Mouse (Mus musculus) forebrain, embryonic 11.5 days (tissue): ENCODE measurements around the gene Atf6b. TPM values are rescaled to one million over a fixed set of nuclear protein-coding genes. Genes with fewer than 3 reads are reported as not detected.
A peak's percentile ranks its signal among the peaks of the same experiment; 100 is the strongest.

ENCODE experiments used
- ATAC-seq: fragments of 200-750 bp; cut with Nextera tagmentation; replicated peaks from 2 replicates; pipeline ENCODE4 v1.8.0; 2017; ENCODE audit warnings: moderate TSS enrichment; ENCODE audit not compliant: low FRiP score
- DNase-seq: peaks from one replicate; pipeline ENCODE4 v3.0.0-alpha.2; 2017; ENCODE audit warnings: low spot score
- H3K27ac ChIP-seq: fragments of 300-500 bp; sonication (generic); 2 replicates; pipeline ENCODE4 v1.5.1; 2014; ENCODE audit warnings: low read depth, low read length
- H3K27me3 ChIP-seq: fragments of 300-500 bp; sonication (generic); 2 replicates; pipeline ENCODE4 v1.6.1; 2014; ENCODE audit warnings: mild to moderate bottlenecking, low read length, mixed read lengths; ENCODE audit not compliant: control insufficient read depth, insufficient read depth
- H3K36me3 ChIP-seq: fragments of 300-500 bp; sonication (generic); 2 replicates; pipeline ENCODE4 v1.6.1; 2014; ENCODE audit warnings: mild to moderate bottlenecking, low read length, moderate library complexity, mixed read lengths; ENCODE audit not compliant: control insufficient read depth, insufficient read depth
- H3K4me1 ChIP-seq: fragments of 300-500 bp; sonication (generic); replicated peaks from 2 replicates; pipeline ENCODE4 v1.6.1; 2014; ENCODE audit warnings: low read length, mixed read lengths; ENCODE audit not compliant: control insufficient read depth, insufficient read depth
- H3K4me2 ChIP-seq: fragments of 300-500 bp; sonication (generic); 2 replicates; pipeline ENCODE4 v1.6.1; 2014; ENCODE audit warnings: low read depth, mild to moderate bottlenecking, low read length, moderate library complexity, mixed read lengths; ENCODE audit not compliant: severe bottlenecking
- H3K4me3 ChIP-seq: fragments of 300-500 bp; sonication (generic); 2 replicates; pipeline ENCODE4 v1.5.1; 2014; ENCODE audit warnings: low read depth, low read length
- H3K9ac ChIP-seq: fragments of 300-500 bp; sonication (generic); 2 replicates; pipeline ENCODE4 v1.6.1; 2014; ENCODE audit warnings: low read length
- H3K9me3 ChIP-seq: fragments of 300-500 bp; sonication (generic); 2 replicates; pipeline ENCODE4 v1.6.1; 2016; ENCODE audit warnings: low read length, mixed read lengths; ENCODE audit not compliant: control insufficient read depth
- WGBS: fragments of 180-500 bp; shearing (Covaris S2); extraction: QIAGEN DNeasy Blood & Tissue Kit; methylation state at CpG from one replicate; pipeline ENCODE4 v1.1.7; 2014; 5-methylcytosine and 5-hydroxymethylcytosine counted together
- polyA plus RNA-seq: library from polyadenylated mRNA; unstranded; fragments of >200 nt; fragmentation: Nextera tagmentation; extraction: Ambion mirVana; gene quantifications from 2 replicates; pipeline ENCODE4 v1.2.1, GENCODE M21; 2014

Atf6b gene
- polyA plus RNA-seq, 1 experiment from 2014 or later: 79.5 TPM

- Histone ChIP-seq H3K4me3 (peak within 1 kb of the TSS; percentile 48), H3K27ac (peak within 1 kb of the TSS; percentile 20; the same call in 1 of the 2 replicates), H3K4me2 (peak within 1 kb of the TSS; percentile 67), H3K36me3 (no peaks in the 10 kb centered on the region; the same call in 1 of the 2 replicates), H3K9ac (peak within 1 kb of the TSS; percentile 47), H3K9me3 (no peaks in the 10 kb centered on the region), H3K4me1 (peaks cover 28% of the 10 kb centered on the region), H3K27me3 (peaks cover 26% of the 10 kb centered on the region)
- ATAC-seq (peak; percentile 26; the same call in 1 of the 2 replicates), DNase-seq (peak; percentile 60)
- WGBS: under 1% methylated on average over 16 of the region's 16 CpGs
These were observed 17.7 kb upstream of the Atf6b start, which contains the start of gene Prrt1 for GRCm38 (mm10) chr17:34629221-34629751. Gene Prrt1, plus strand, starts transcription at chr17:34629533.

GRCm38 (mm10) chr17:34629796-34630603 is 16.9 kb upstream of the Atf6b start:
- peak overlapping the region; percentile 49; the same call in 1 of the 2 replicates for H3K4me2 ChIP-seq
- H3K4me3 ChIP-seq: peak overlapping the region; percentile 22
- peaks cover 26% of the 10 kb centered on the region for H3K27me3 ChIP-seq
- DNase-seq (peak; percentile 57), ATAC-seq (no peak)
- WGBS: 13% methylated on average over 12 of the region's 12 CpGs
- no peaks in the 10 kb centered on the region; the same call in 1 of the 2 replicates for H3K36me3 ChIP-seq
- H3K27ac ChIP-seq: no peak overlapping the region
- H3K9ac ChIP-seq: peak overlapping the region; percentile 16; the same call in 1 of the 2 replicates
- H3K9me3 ChIP-seq: no peaks in the 10 kb centered on the region
- peaks cover 28% of the 10 kb centered on the region for H3K4me1 ChIP-seq

- Histone ChIP-seq H3K27me3 (peaks cover 26% of the 10 kb centered on the region), H3K4me1 (peaks cover 28% of the 10 kb centered on the region), H3K9me3 (no peaks in the 10 kb centered on the region), H3K9ac (peak overlapping the region; percentile 43), H3K27ac (no peak overlapping the region), H3K36me3 (no peaks in the 10 kb centered on the region), H3K4me3 (peak overlapping the region; percentile 22), H3K4me2 (peak overlapping the region; percentile 49)
- no peak for ATAC-seq
- peak; percentile 57 for DNase-seq
- 3% methylated on average over 44 of the region's 48 CpGs for WGBS
These were observed 16.1 kb upstream of the Atf6b start for GRCm38 (mm10) chr17:34630761-34631301.

- Histone ChIP-seq H3K9me3 (no peaks in the 10 kb centered on the region), H3K4me1 (peaks cover 28% of the 10 kb centered on the region), H3K36me3 (no peaks in the 10 kb centered on the region), H3K9ac (peak overlapping the region; percentile 48), H3K27me3 (peaks cover 26% of the 10 kb centered on the region), H3K4me3 (peak overlapping the region; percentile 31), H3K27ac (no peak overlapping the region), H3K4me2 (peak overlapping the region; percentile 72)
- DNase-seq (peak; percentile 59), ATAC-seq (no peak)
- 3% methylated on average over 12 of the region's 12 CpGs for WGBS
These were observed 15.3 kb upstream of the Atf6b start for GRCm38 (mm10) chr17:34631647-34632046.

GRCm38 (mm10) chr17:34632261-34632691 is 14.7 kb upstream of the Atf6b start:
- H3K4me2 ChIP-seq: peak overlapping the region; percentile 72
- peaks cover 28% of the 10 kb centered on the region for H3K4me1 ChIP-seq
- H3K27ac ChIP-seq: no peak overlapping the region
- ATAC-seq (no peak), DNase-seq (peak; percentile 76)
- no peaks in the 10 kb centered on the region for H3K9me3 ChIP-seq
- H3K36me3 ChIP-seq: no peaks in the 10 kb centered on the region
- H3K9ac ChIP-seq: peak overlapping the region; percentile 48
- peaks cover 26% of the 10 kb centered on the region for H3K27me3 ChIP-seq
- H3K4me3 ChIP-seq: peak overlapping the region; percentile 31
- under 1% methylated on average over 26 of the region's 26 CpGs for WGBS

- Histone ChIP-seq H3K27ac (no peak overlapping the region), H3K36me3 (no peaks in the 10 kb centered on the region), H3K4me1 (peaks cover 12% of the 10 kb centered on the region), H3K9ac (no peak overlapping the region), H3K27me3 (peaks cover 16% of the 10 kb centered on the region), H3K4me3 (no peak overlapping the region), H3K9me3 (no peaks in the 10 kb centered on the region), H3K4me2 (no peak overlapping the region)
- 71% methylated on average over 2 of the region's 2 CpGs for WGBS
- DNase-seq (no peak), ATAC-seq (no peak)
These were observed 11.3 kb upstream of the Atf6b start for GRCm38 (mm10) chr17:34635671-34636070.

GRCm38 (mm10) chr17:34637459-34637858 is 9.5 kb upstream of the Atf6b start:
- no peak overlapping the region for H3K4me3 ChIP-seq
- H3K9me3 ChIP-seq: no peaks in the 10 kb centered on the region
- no peak overlapping the region for H3K4me2 ChIP-seq
- no peak for DNase-seq
- peaks cover 1% of the 10 kb centered on the region for H3K27me3 ChIP-seq
- H3K27ac ChIP-seq: no peak overlapping the region
- no peak for ATAC-seq
- H3K36me3 ChIP-seq: no peaks in the 10 kb centered on the region
- WGBS: 58% methylated on average over 3 of the region's 3 CpGs
- no peak overlapping the region for H3K9ac ChIP-seq
- peaks cover 7% of the 10 kb centered on the region; the same call in 1 of the 2 replicates for H3K4me1 ChIP-seq

GRCm38 (mm10) chr17:34639461-34640255 is 7.3 kb upstream of the Atf6b start:
- H3K9me3 ChIP-seq: no peaks in the 10 kb centered on the region
- H3K27me3 ChIP-seq: no peaks in the 10 kb centered on the region
- no peaks in the 10 kb centered on the region for H3K36me3 ChIP-seq
- ATAC-seq (no peak), DNase-seq (no peak)
- H3K4me1 ChIP-seq: peaks cover 7% of the 10 kb centered on the region; the same call in 1 of the 2 replicates
- no peak overlapping the region for H3K27ac ChIP-seq
- WGBS: 84% methylated on average over 7 of the region's 7 CpGs
- no peak overlapping the region for H3K4me3 ChIP-seq
- H3K9ac ChIP-seq: no peak overlapping the region
- no peak overlapping the region for H3K4me2 ChIP-seq
